Mouse (Mus musculus): Measurements from ENCODE around the gene Lman1l. TPM values are rescaled to one million over a fixed set of nuclear protein-coding genes. Genes with fewer than 3 reads are reported as not detected.
A peak's percentile ranks its signal among the peaks of the same experiment; 100 is the strongest.

Lman1l gene
- polyA plus RNA-seq, 1 experiment from 2014 or later: not detected

GRCm38 (mm10) chr9:57617556-57618169 is 2.9 kb downstream of the Lman1l start:
- Histone ChIP-seq H3K27me3 (ENCODE audit: control insufficient read depth, insufficient read depth, low read length) (no peaks in the 10 kb centered on the region), H3K4me2 (ENCODE audit: low read depth) (no peak overlapping the region), H3K27ac (ENCODE audit: low read depth, low read length) (no peak overlapping the region), H3K9ac (ENCODE audit: low read length) (no peak overlapping the region), H3K4me1 (ENCODE audit: control insufficient read depth, insufficient read depth, low read length) (no peaks in the 10 kb centered on the region), H3K4me3 (ENCODE audit: low read depth, low read length) (no peak overlapping the region), H3K9me3 (ENCODE audit: control insufficient read depth, low read length) (no peaks in the 10 kb centered on the region), H3K36me3 (ENCODE audit: control insufficient read depth, insufficient read depth, low read length) (no peaks in the 10 kb centered on the region)
- WGBS: 81% methylated on average over 8 of the region's 8 CpGs
- DNase-seq (ENCODE audit: low spot score) (no peak), ATAC-seq (ENCODE audit: insufficient read depth, low FRiP score, low TSS enrichment) (no peak)

DNA sequence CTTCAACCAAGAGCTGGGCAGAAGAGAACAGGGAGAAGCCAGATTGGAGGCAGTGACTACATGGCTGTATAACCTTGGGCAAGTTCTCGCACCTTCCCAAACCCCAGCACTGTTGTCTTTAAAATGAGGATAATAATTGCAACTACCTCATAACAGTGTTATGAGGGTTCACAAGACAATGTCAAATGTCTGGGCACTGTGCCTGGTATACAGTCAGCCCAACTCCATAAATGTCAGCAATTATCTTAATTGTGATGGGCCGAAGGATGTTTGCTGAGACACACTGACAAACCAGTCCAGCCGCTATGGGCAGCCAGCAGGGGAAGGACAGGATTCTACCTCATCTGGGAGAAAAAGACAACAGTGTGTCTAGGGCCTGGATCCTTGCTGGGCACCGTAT is 5.8 kb downstream of the Lman1l start:
- Histone ChIP-seq H3K27me3 (ENCODE audit: control insufficient read depth, insufficient read depth, low read length) (no peaks in the 10 kb centered on the region), H3K9me3 (ENCODE audit: control insufficient read depth, low read length) (no peaks in the 10 kb centered on the region), H3K9ac (ENCODE audit: low read length) (no peak overlapping the region), H3K27ac (ENCODE audit: low read depth, low read length) (no peak overlapping the region), H3K4me2 (ENCODE audit: low read depth) (no peak overlapping the region), H3K36me3 (ENCODE audit: control insufficient read depth, insufficient read depth, low read length) (no peaks in the 10 kb centered on the region), H3K4me1 (ENCODE audit: control insufficient read depth, insufficient read depth, low read length) (no peaks in the 10 kb centered on the region), H3K4me3 (ENCODE audit: low read depth, low read length) (no peak overlapping the region)
- no peak for ATAC-seq (ENCODE audit: insufficient read depth, low FRiP score, low TSS enrichment)
- DNase-seq (ENCODE audit: low spot score): no peak
- WGBS: 87% methylated on average over 4 of the region's 4 CpGs

DNA sequence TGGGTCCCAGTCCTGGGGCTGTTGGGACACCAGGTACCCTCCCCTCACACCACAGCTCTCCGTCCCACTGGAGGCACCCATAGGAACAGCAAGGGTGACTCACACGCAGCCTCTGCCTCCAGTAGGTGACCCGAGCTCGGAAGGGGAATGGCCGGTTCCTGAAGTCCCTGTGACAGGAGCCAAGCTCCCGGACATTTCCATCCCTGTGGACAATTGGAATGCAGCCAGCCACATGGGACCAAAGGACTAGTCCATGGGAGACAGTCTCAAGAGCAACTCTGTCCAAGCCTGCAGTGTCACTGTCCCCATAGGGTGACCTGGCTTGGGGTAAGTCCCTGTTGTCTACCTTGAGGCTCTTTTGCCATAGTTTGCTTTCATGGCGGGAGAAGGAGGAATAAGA is 6.6 kb downstream of the Lman1l start:
- Histone ChIP-seq H3K27ac (ENCODE audit: low read depth, low read length) (no peak overlapping the region), H3K4me3 (ENCODE audit: low read depth, low read length) (no peak overlapping the region), H3K9me3 (ENCODE audit: control insufficient read depth, low read length) (no peaks in the 10 kb centered on the region), H3K27me3 (ENCODE audit: control insufficient read depth, insufficient read depth, low read length) (no peaks in the 10 kb centered on the region), H3K36me3 (ENCODE audit: control insufficient read depth, insufficient read depth, low read length) (no peaks in the 10 kb centered on the region), H3K9ac (ENCODE audit: low read length) (no peak overlapping the region), H3K4me2 (ENCODE audit: low read depth) (no peak overlapping the region), H3K4me1 (ENCODE audit: control insufficient read depth, insufficient read depth, low read length) (no peaks in the 10 kb centered on the region)
- ATAC-seq (ENCODE audit: insufficient read depth, low FRiP score, low TSS enrichment) (no peak), DNase-seq (ENCODE audit: low spot score) (no peak)
- WGBS: 87% methylated on average over 7 of the region's 7 CpGs

DNA sequence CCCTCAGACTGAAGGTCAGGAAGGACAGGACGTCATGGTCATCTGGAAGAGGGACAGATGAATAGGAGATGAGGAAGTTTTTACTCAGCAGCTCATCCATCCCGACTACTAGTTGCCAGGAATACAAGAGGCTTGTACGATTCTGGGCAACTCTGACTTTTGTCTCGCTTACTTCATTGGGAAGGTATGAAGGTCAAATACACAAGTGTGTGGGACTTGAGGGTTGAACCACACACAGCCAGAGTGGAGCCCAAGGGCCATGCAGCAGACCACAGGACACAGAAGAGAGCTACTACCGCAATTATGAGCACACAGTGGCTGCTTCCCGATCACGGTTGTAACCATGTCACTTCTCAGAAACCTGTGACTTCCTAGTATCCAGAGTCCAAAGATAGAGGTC is 8.0 kb downstream of the Lman1l start:
- H3K9ac ChIP-seq (ENCODE audit: low read length): no peak overlapping the region
- no peaks in the 10 kb centered on the region for H3K4me1 ChIP-seq (ENCODE audit: control insufficient read depth, insufficient read depth, low read length)
- H3K4me3 ChIP-seq (ENCODE audit: low read depth, low read length): no peak overlapping the region
- H3K4me2 ChIP-seq (ENCODE audit: low read depth): no peak overlapping the region
- no peak overlapping the region for H3K27ac ChIP-seq (ENCODE audit: low read depth, low read length)
- no peaks in the 10 kb centered on the region for H3K36me3 ChIP-seq (ENCODE audit: control insufficient read depth, insufficient read depth, low read length)
- DNase-seq (ENCODE audit: low spot score) (no peak), ATAC-seq (ENCODE audit: insufficient read depth, low FRiP score, low TSS enrichment) (no peak)
- H3K27me3 ChIP-seq (ENCODE audit: control insufficient read depth, insufficient read depth, low read length): no peaks in the 10 kb centered on the region
- H3K9me3 ChIP-seq (ENCODE audit: control insufficient read depth, low read length): no peaks in the 10 kb centered on the region
- 86% methylated on average over 7 of the region's 7 CpGs for WGBS

DNA sequence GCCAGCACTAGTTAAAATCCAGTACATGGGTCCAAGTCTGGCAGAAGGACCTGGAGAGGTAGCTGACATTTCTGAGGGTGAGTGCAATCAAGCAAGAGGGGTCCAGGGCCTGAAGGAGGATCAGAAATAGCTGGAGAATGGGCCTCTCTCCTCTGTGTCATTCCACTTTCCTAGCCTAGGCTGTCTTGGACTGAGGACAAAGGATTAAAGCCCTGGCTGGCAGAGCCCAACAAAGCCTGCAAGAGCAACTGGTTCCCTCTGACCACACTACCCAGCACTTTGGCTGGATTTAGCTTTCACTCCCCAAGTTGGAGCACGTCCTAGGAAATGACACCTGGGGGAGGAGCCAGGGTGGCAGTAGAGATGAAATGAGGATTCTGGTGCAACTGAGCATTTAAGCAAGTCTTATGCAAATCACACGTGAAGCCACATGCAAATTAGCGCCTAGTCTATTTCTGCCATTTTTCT is 10.2 kb downstream of the Lman1l start:
- Histone ChIP-seq H3K4me3 (ENCODE audit: low read depth, low read length) (no peak overlapping the region), H3K4me2 (ENCODE audit: low read depth) (no peak overlapping the region), H3K36me3 (ENCODE audit: control insufficient read depth, insufficient read depth, low read length) (no peaks in the 10 kb centered on the region), H3K9me3 (ENCODE audit: control insufficient read depth, low read length) (no peaks in the 10 kb centered on the region), H3K9ac (ENCODE audit: low read length) (no peak overlapping the region), H3K27ac (ENCODE audit: low read depth, low read length) (no peak overlapping the region), H3K4me1 (ENCODE audit: control insufficient read depth, insufficient read depth, low read length) (no peaks in the 10 kb centered on the region), H3K27me3 (ENCODE audit: control insufficient read depth, insufficient read depth, low read length) (peaks cover 2% of the 10 kb centered on the region; the same call in 1 of the 2 replicates)
- ATAC-seq (ENCODE audit: insufficient read depth, low FRiP score, low TSS enrichment) (no peak), DNase-seq (ENCODE audit: low spot score) (no peak)
- WGBS: 53% methylated on average over 3 of the region's 3 CpGs

GRCm38 (mm10) chr9:57609803-57610202 is 10.8 kb downstream of the Lman1l start:
- Histone ChIP-seq H3K36me3 (ENCODE audit: control insufficient read depth, insufficient read depth, low read length) (no peaks in the 10 kb centered on the region), H3K4me3 (ENCODE audit: low read depth, low read length) (no peak overlapping the region), H3K9ac (ENCODE audit: low read length) (no peak overlapping the region), H3K4me2 (ENCODE audit: low read depth) (no peak overlapping the region), H3K9me3 (ENCODE audit: control insufficient read depth, low read length) (no peaks in the 10 kb centered on the region), H3K27me3 (ENCODE audit: control insufficient read depth, insufficient read depth, low read length) (peaks cover 2% of the 10 kb centered on the region; the same call in 1 of the 2 replicates), H3K4me1 (ENCODE audit: control insufficient read depth, insufficient read depth, low read length) (no peaks in the 10 kb centered on the region), H3K27ac (ENCODE audit: low read depth, low read length) (no peak overlapping the region)
- no peak for DNase-seq (ENCODE audit: low spot score)
- 64% methylated on average over 3 of the region's 3 CpGs for WGBS
- no peak for ATAC-seq (ENCODE audit: insufficient read depth, low FRiP score, low TSS enrichment)

GRCm38 (mm10) chr9:57606139-57606851 is 14.3 kb downstream of the Lman1l start, which contains the start of gene Cplx3:
TSS of gene Cplx3 (minus strand) at chr9:57606281.
- no peak within 1 kb of the TSS for H3K4me3 ChIP-seq (ENCODE audit: low read depth, low read length)
- DNase-seq (ENCODE audit: low spot score) (peak; percentile 73), ATAC-seq (ENCODE audit: insufficient read depth, low FRiP score, low TSS enrichment) (no peak)
- H3K27ac ChIP-seq (ENCODE audit: low read depth, low read length): no peak within 1 kb of the TSS
- H3K36me3 ChIP-seq (ENCODE audit: control insufficient read depth, insufficient read depth, low read length): no peaks in the 10 kb centered on the region
- H3K27me3 ChIP-seq (ENCODE audit: control insufficient read depth, insufficient read depth, low read length): peaks cover 2% of the 10 kb centered on the region; the same call in 1 of the 2 replicates
- H3K9ac ChIP-seq (ENCODE audit: low read length): no peak within 1 kb of the TSS
- H3K4me2 ChIP-seq (ENCODE audit: low read depth): no peak within 1 kb of the TSS
- H3K4me1 ChIP-seq (ENCODE audit: control insufficient read depth, insufficient read depth, low read length): no peaks in the 10 kb centered on the region
- 6% methylated on average over 24 of the region's 24 CpGs for WGBS
- no peaks in the 10 kb centered on the region for H3K9me3 ChIP-seq (ENCODE audit: control insufficient read depth, low read length)

- DNase-seq (ENCODE audit: low spot score) (no peak), ATAC-seq (ENCODE audit: insufficient read depth, low FRiP score, low TSS enrichment) (no peak)
- Histone ChIP-seq H3K27me3 (ENCODE audit: control insufficient read depth, insufficient read depth, low read length) (peaks cover 2% of the 10 kb centered on the region; the same call in 1 of the 2 replicates), H3K9me3 (ENCODE audit: control insufficient read depth, low read length) (no peaks in the 10 kb centered on the region), H3K4me1 (ENCODE audit: control insufficient read depth, insufficient read depth, low read length) (0 out of 2 replicates have a peak, but pooled peaks cover 4% of the 10 kb centered on the region), H3K36me3 (ENCODE audit: control insufficient read depth, insufficient read depth, low read length) (no peaks in the 10 kb centered on the region), H3K27ac (ENCODE audit: low read depth, low read length) (no peak overlapping the region), H3K9ac (ENCODE audit: low read length) (no peak overlapping the region), H3K4me2 (ENCODE audit: low read depth) (no peak overlapping the region), H3K4me3 (ENCODE audit: low read depth, low read length) (no peak overlapping the region)
- 27% methylated on average over 9 of the region's 9 CpGs for WGBS
Measured at GRCm38 (mm10) chr9:57605503-57605902, 15.1 kb downstream of the Lman1l start.

GRCm38 (mm10) chr9:57604875-57605274 is 15.7 kb downstream of the Lman1l start:
- no peaks in the 10 kb centered on the region for H3K9me3 ChIP-seq (ENCODE audit: control insufficient read depth, low read length)
- peaks cover 2% of the 10 kb centered on the region; the same call in 1 of the 2 replicates for H3K27me3 ChIP-seq (ENCODE audit: control insufficient read depth, insufficient read depth, low read length)
- ATAC-seq (ENCODE audit: insufficient read depth, low FRiP score, low TSS enrichment) (no peak), DNase-seq (ENCODE audit: low spot score) (no peak)
- H3K4me3 ChIP-seq (ENCODE audit: low read depth, low read length): no peak overlapping the region
- no peak overlapping the region for H3K4me2 ChIP-seq (ENCODE audit: low read depth)
- no peak overlapping the region for H3K27ac ChIP-seq (ENCODE audit: low read depth, low read length)
- WGBS: 80% methylated on average over 4 of the region's 4 CpGs
- H3K36me3 ChIP-seq (ENCODE audit: control insufficient read depth, insufficient read depth, low read length): no peaks in the 10 kb centered on the region
- no peak overlapping the region for H3K9ac ChIP-seq (ENCODE audit: low read length)
- H3K4me1 ChIP-seq (ENCODE audit: control insufficient read depth, insufficient read depth, low read length): 0 out of 2 replicates have a peak, but pooled peaks cover 4% of the 10 kb centered on the region

Measured in neural tube, embryonic 11.5 days (tissue).